ENCODE assay signal across 34 mouse cellular contexts in genomic region chr5:22926171-22926570, GRCm38 (mm10).
"Had no signal": no experiment of that assay in that cellular context is flagged by ENCODE, and none has a peak within 500 bp of the region (broad histone marks: within the 10 kb centered on the region; RNA-seq: fewer than 3 reads in every experiment).

No protein-coding gene starts in this region.

- H3K4me3 ChIP-seq: heart, embryonic 12.5 days; heart, embryonic 13.5 days; heart, embryonic 15.5 days; hindbrain, embryonic 10.5 days; hindbrain, embryonic 12.5 days; hindbrain, embryonic 13.5 days; hindbrain, embryonic 15.5 days; intestine, embryonic 15.5 days; kidney, embryonic 15.5 days; layer of hippocampus, adult 2 months; left cerebral cortex, adult 2 months had no signal

- H3K27ac ChIP-seq: heart, embryonic 13.5 days; heart, embryonic 15.5 days; hindbrain, embryonic 10.5 days; hindbrain, embryonic 12.5 days; hindbrain, embryonic 13.5 days; hindbrain, embryonic 14.5 days; hindbrain, embryonic 15.5 days; hindbrain, postnatal 0 days; intestine, embryonic 15.5 days; kidney, embryonic 15.5 days; kidney, postnatal 0 days; layer of hippocampus, adult 2 months; left cerebral cortex, adult 2 months had no signal

- DNase-seq: heart, postnatal 10 days; heart, postnatal 14 days; heart, postnatal 36 days; heart, postnatal 4 days; kidney, adult 11 months; kidney, adult 18-20 months; kidney, adult 2 months; kidney, adult 8-10 months; kidney, adult 9 months; kidney, postnatal 10 days; kidney, postnatal 25 days; kidney, postnatal 36 days; kidney, postnatal 4 days; layer of hippocampus, adult 9-11 months; layer of hippocampus, postnatal 36 days had no signal

- H3K9me3 ChIP-seq: heart, embryonic 12.5 days; heart, embryonic 13.5 days; heart, embryonic 15.5 days; hindbrain, embryonic 10.5 days; hindbrain, embryonic 12.5 days; hindbrain, embryonic 13.5 days; hindbrain, embryonic 15.5 days; intestine, embryonic 15.5 days; kidney, embryonic 15.5 days had no signal

- H3K27me3 ChIP-seq: heart, embryonic 12.5 days; heart, embryonic 13.5 days; heart, embryonic 15.5 days; hindbrain, embryonic 12.5 days; hindbrain, embryonic 13.5 days; hindbrain, embryonic 15.5 days; intestine, embryonic 15.5 days; kidney, embryonic 15.5 days had no signal

- H3K4me1 ChIP-seq: heart, embryonic 12.5 days; heart, embryonic 13.5 days; heart, embryonic 15.5 days; hindbrain, embryonic 10.5 days; hindbrain, embryonic 12.5 days; hindbrain, embryonic 13.5 days; hindbrain, embryonic 15.5 days; intestine, embryonic 15.5 days; kidney, embryonic 15.5 days had no signal

- H3K4me2 ChIP-seq: heart, embryonic 11.5 days; heart, embryonic 12.5 days; heart, embryonic 13.5 days; heart, embryonic 15.5 days; hindbrain, embryonic 12.5 days; hindbrain, embryonic 13.5 days; hindbrain, embryonic 14.5 days; hindbrain, embryonic 15.5 days; intestine, embryonic 15.5 days; kidney, embryonic 15.5 days had no signal

- H3K9ac ChIP-seq: heart, embryonic 12.5 days; heart, embryonic 13.5 days; heart, embryonic 15.5 days; hindbrain, embryonic 12.5 days; hindbrain, embryonic 13.5 days; hindbrain, embryonic 14.5 days; hindbrain, embryonic 15.5 days; intestine, embryonic 15.5 days; kidney, embryonic 15.5 days had no signal

- ATAC-seq: hindbrain, embryonic 16.5 days; hindbrain, postnatal 0 days; inflammation-experienced regulatory T-cells, adult 6 months; intestine, embryonic 15.5 days; intestine, embryonic 16.5 days; intestine, postnatal 0 days had no signal

- H3K36me3 ChIP-seq: heart, embryonic 12.5 days; heart, embryonic 13.5 days; heart, embryonic 15.5 days; hindbrain, embryonic 10.5 days; hindbrain, embryonic 12.5 days; hindbrain, embryonic 13.5 days; hindbrain, embryonic 15.5 days; intestine, embryonic 15.5 days; kidney, embryonic 15.5 days had no signal
